Mouse (Mus musculus) ovary, postnatal 36 days (tissue): Measurements from ENCODE around the gene Vmn2r75.
"Not testable (repeated sequence)": the region's sequence is repeated elsewhere in the genome, so short reads cannot be mapped to it uniquely, and the experiment has no call there.

Experiments used
- DNase-seq: peaks from one replicate; pipeline ENCODE4 v3.0.0; 2022; ENCODE audit warnings: low spot score, mixed read lengths

The Vmn2r75 gene

DNA sequence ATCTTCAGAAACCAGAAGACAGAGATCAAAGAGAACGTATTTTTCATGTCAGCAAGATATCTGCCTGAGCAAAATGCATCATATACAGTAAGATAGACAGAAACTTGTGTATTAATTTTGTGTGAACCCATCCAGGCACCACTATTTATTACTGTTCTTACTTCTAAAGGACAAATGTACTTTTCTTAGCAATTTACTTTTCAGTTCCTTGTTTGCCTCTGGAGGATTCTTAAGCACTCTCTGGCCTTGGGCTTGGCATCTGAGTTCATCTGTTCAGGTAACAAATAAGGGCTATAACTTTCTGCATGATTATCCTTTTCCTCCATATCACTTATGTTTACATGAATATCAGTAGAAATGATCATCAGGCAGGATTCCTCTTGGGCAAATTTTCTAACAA, at the start of gene Vmn2r75:
Vmn2r75 (minus strand) TSS at position 101 of the 400 bp plus-strand sequence.
- not testable (repeated sequence) for DNase-seq

DNA sequence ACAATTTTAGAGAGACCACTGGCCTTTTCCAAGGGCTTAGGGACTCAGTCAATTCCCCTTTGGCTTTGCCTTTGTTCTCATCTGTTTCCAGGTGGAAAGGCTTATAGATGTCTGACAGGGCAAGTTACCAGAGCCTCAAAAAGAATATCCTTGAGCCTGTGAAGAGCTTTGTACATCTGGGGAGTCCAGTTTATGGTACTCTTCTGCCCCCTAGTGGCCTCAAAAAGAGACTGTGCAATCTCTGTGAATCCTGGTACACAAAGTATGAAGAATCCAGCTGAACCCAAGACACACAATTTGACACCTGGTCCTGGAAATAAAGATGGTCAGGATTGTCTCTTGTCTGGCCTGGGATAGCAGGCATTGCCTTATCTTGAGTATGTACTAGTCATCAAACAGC, 39.8 kb upstream of the Vmn2r75 start:
- no peak for DNase-seq
